Mouse (Mus musculus): ENCODE data around the gene Fkbp11. TPM values are rescaled to one million over a fixed set of nuclear protein-coding genes. Genes with fewer than 3 reads are reported as not detected.

The Fkbp11 gene
- 2.1 TPM in 2 replicates for polyA plus RNA-seq (2012; rRNA removed)

DNA sequence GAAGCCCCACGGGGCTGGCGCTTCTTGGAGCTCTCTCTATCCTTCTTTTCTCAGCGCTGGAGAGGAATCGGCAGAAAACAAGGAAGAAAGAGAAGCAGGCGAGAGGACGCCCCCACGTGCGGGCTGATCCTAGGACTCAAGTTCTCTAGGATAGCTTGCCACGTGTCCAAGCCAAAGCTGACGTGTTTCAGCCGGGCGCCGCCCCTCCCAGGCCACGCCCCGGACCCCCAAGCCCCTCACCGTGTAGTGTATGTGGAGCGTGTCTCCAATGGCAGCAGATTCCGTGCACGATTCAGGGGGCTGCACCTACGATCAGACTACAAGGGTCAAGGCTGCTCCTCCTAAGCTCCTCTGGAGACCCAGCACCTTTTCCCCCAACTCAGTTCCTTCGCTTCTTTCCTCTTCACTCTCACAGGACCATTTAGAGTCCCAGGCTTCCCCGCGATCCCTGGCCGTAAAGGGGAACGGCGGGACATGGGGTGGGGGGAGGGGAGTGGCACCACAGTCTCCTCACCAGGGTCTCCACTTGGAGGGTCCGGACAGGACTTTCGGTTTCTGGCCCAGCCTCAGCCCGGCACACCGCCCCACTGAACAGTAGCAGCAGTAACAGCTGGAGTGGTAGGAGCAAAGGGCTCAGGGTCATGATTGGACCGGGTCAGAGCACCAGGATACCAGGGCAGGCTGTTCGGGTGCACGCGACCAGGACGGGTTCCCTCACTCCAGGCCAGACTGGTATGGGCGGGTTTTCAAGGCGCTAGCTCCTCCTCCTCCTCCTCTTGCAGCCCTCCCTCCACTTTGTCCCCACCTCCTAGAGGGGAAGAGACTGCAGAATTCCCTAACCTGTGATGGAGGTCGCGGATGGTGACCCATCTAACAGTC lies at the start of gene Fkbp11:
TSS of gene Fkbp11 (minus strand) at position 756 of the 879 bp plus-strand sequence.
- Histone ChIP-seq H3K27ac (ENCODE audit: insufficient read depth, low read length) (no peak within 1 kb of the TSS), H3K4me1 (ENCODE audit: control insufficient read depth, insufficient read depth, low read length) (no peaks in the 10 kb centered on the region), H3K4me3 (ENCODE audit: insufficient read depth, low read length) (peak within 1 kb of the TSS; percentile 33)
- TF ChIP-seq POLR2A (IDR thresholded peaks at IDR 0.05; ENCODE audit: extremely low read depth, insufficient read depth, low read length) (no peak), CTCF (IDR thresholded peaks at IDR 0.05; ENCODE audit: extremely low read depth, insufficient read depth, low read length) (no peak)

DNA sequence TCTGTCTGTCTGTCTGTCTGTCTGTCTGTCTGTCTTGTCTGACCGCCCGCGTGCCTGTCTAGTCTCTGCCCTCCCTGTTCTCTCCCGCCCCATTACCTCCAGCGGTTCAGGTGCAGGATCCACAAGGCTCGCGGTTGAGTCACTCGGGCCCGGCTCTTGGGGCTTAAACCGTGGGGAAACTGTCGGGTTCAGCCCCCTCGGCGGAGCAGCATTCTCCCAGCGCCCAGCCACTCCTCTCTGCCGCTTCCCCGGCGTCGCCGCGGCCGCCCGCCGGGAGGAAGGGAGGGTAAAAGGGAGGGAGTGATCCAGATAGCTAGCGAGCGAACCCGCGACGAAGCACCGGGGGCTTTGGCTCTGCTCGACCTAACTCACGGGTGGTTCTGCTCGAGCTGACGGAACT lies 49.8 kb upstream of the Fkbp11 start, which contains the start of gene Wnt10b:
TSS of gene Wnt10b (minus strand) at position 389 of the 400 bp plus-strand sequence.
- peak within 1 kb of the TSS; percentile 18; the same call in 1 of the 2 replicates for H3K4me3 ChIP-seq (ENCODE audit: insufficient read depth, low read length)
- TF ChIP-seq POLR2A (IDR thresholded peaks at IDR 0.05; ENCODE audit: extremely low read depth, insufficient read depth, low read length) (no peak), CTCF (IDR thresholded peaks at IDR 0.05; ENCODE audit: extremely low read depth, insufficient read depth, low read length) (no peak)

DNA sequence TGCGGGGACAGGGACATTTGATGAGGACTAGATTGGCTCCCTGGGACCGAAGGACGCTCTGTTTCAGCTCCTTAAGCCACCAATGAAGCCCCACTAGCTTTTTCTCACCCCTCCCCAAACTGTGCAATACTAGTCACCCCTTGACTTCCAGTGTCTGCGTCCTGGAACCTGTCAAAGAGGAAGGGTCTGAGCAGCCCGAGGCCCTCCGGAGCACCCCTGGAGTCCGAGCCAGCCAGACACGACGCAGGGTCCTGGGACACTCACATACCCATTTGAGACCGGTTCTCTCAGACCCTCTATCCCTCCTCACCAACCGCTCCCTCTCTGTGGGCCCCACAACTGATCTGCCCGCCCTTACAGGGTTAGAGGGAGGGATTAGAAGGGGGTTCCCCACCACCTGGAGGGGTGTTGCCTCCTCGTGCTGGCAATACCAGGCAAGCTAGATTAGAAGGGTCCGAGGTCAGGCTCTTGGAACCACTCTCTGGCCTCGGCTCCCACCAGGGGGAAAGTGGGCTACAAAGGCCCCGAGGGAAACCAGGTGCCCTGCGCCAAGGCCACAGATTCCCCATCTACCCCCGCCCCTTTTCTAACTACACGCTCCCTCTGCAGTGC lies 49.1 kb upstream of the Fkbp11 start:
- peaks cover 5% of the 10 kb centered on the region for H3K4me1 ChIP-seq (ENCODE audit: control insufficient read depth, insufficient read depth, low read length)
- TF ChIP-seq CTCF (IDR thresholded peaks at IDR 0.05; ENCODE audit: extremely low read depth, insufficient read depth, low read length) (no peak), POLR2A (IDR thresholded peaks at IDR 0.05; ENCODE audit: extremely low read depth, insufficient read depth, low read length) (no peak)
- H3K27ac ChIP-seq (ENCODE audit: insufficient read depth, low read length) = no peak overlapping the region
- no peak overlapping the region for H3K4me3 ChIP-seq (ENCODE audit: insufficient read depth, low read length)

More for the DNA sequence above, 49.8 kb upstream of the Fkbp11 start, which contains the start of gene Wnt10b:
- H3K4me1 ChIP-seq (ENCODE audit: control insufficient read depth, insufficient read depth, low read length) = peaks cover under 1% of the 10 kb centered on the region; the same call in 1 of the 2 replicates
- H3K27ac ChIP-seq (ENCODE audit: insufficient read depth, low read length) = no peak within 1 kb of the TSS

DNA sequence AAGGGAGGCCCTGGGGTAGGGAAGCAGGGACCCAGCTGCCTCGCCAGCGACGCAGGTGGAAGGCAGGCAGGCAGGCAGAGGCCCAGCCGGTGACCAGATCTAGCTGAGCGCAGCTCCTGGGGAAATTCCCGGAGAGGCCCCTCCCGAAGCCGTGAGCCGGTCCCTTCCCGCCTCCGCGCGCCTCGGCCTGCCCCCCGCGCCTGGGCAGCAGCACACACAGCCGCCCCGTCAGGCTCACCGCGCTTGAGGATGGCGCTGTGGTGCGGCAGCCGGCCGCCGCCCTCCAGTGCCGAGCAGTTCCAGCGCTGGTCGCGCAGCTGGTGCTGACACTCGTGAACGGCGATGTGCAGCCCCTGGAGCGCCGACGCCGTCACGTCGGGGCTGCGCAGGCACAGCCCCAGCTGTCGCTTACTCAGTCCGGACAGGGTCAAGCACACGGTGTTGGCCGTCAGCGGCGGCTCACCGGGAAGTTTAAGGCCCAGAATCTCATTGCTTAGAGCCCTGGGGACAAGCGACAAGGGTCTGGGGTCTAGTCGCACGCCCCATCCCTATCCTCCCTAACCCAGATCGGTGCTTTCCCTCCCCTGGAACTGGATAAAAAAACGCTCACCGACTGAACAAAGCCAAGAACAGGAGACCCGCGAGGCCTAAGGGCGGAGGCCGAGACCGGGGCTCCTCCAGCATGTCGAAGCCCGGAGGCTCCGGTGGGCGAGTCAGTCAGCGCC lies 48.4 kb upstream of the Fkbp11 start:
- Histone ChIP-seq H3K4me1 (ENCODE audit: control insufficient read depth, insufficient read depth, low read length) (peaks cover 5% of the 10 kb centered on the region), H3K4me3 (ENCODE audit: insufficient read depth, low read length) (no peak overlapping the region), H3K27ac (ENCODE audit: insufficient read depth, low read length) (no peak overlapping the region)
- TF ChIP-seq CTCF (IDR thresholded peaks at IDR 0.05; ENCODE audit: extremely low read depth, insufficient read depth, low read length) = no peak
- TF ChIP-seq POLR2A (IDR thresholded peaks at IDR 0.05; ENCODE audit: extremely low read depth, insufficient read depth, low read length) = no peak

DNA sequence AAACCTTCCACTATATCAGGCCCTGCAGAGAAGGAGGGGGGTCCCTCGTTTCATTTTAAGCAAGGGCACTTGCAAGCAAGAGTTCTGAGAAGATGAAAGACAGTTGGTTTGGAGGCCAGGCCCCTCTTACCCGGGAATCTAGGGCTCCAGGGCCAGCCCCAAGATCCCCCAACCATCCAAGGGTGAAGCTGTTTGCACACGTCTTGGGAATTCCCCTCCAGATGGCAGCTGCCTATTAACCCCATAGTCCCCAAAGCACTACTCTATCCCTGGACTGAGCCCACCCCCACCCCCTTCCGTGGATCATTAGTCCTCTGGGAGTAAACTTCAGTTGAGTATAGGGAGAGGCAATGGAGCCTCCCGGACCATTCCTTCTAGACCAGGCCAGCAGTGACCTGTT lies 47.5 kb upstream of the Fkbp11 start:
- TF ChIP-seq POLR2A (IDR thresholded peaks at IDR 0.05; ENCODE audit: extremely low read depth, insufficient read depth, low read length) (no peak), CTCF (IDR thresholded peaks at IDR 0.05; ENCODE audit: extremely low read depth, insufficient read depth, low read length) (no peak)
- no peak overlapping the region for H3K4me3 ChIP-seq (ENCODE audit: insufficient read depth, low read length)
- H3K4me1 ChIP-seq (ENCODE audit: control insufficient read depth, insufficient read depth, low read length) = peaks cover 5% of the 10 kb centered on the region
- H3K27ac ChIP-seq (ENCODE audit: insufficient read depth, low read length) = no peak overlapping the region

DNA sequence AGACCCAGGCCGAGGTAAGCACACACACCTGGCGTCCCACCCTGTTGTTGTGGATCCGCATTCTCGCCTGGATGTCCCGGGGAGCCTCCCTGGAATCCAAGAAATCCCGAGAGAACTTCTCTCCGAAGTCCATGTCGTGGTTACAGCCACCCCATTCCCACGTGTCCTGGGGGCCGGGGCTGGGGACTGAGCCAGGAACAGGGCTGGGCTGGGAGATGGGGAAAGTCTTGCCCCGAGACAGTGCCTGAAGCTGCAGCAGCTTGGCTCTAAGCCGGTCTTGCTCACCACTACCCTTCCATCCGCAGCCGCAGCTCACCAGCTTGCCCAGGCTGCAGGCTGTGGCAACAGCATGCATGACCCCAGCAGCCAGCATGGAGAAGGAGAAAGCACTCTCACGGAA lies 46.1 kb upstream of the Fkbp11 start:
- peaks cover 5% of the 10 kb centered on the region for H3K4me1 ChIP-seq (ENCODE audit: control insufficient read depth, insufficient read depth, low read length)
- no peak for TF ChIP-seq POLR2A (IDR thresholded peaks at IDR 0.05; ENCODE audit: extremely low read depth, insufficient read depth, low read length)
- TF ChIP-seq CTCF (IDR thresholded peaks at IDR 0.05; ENCODE audit: extremely low read depth, insufficient read depth, low read length) = no peak
- H3K4me3 ChIP-seq (ENCODE audit: insufficient read depth, low read length) = no peak overlapping the region
- no peak overlapping the region for H3K27ac ChIP-seq (ENCODE audit: insufficient read depth, low read length)

DNA sequence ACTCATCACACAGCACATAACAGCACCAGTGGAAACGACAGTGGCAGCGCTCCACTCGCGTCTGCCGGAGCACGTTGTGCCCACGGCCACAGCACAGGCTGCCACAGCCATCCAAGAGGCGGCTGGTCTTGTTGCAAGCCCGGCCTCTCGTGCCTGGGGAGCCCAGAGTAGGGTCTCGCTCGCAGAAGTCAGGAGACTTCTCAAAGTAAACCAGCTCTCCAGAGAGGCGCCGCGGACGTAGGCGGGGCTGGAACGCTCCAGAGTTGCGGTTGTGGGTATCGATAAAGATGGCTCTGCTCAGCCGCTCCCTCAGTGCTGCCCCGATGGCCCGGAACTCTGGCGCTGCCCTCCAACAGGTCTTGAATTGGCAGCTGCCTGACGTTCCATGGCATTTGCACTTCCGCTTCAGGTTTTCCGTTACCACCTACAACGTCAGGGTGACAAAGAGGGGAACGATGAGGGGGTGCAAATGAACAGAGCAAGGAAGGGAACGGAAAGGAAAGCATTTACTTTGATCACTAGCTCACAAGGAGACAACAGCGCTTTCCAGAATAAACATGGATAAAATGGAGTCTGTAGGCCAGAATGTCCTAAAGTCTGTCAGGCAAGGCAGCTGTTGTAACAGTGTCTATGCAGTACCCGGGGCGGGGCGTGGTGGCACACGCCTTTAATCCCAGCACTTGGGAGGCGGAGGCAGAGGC lies 44.7 kb upstream of the Fkbp11 start:
- peaks cover 5% of the 10 kb centered on the region for H3K4me1 ChIP-seq (ENCODE audit: control insufficient read depth, insufficient read depth, low read length)
- no peak for TF ChIP-seq CTCF (IDR thresholded peaks at IDR 0.05; ENCODE audit: extremely low read depth, insufficient read depth, low read length)
- TF ChIP-seq POLR2A (IDR thresholded peaks at IDR 0.05; ENCODE audit: extremely low read depth, insufficient read depth, low read length) = no peak
- no peak overlapping the region for H3K27ac ChIP-seq (ENCODE audit: insufficient read depth, low read length)
- H3K4me3 ChIP-seq (ENCODE audit: insufficient read depth, low read length) = peak overlapping the region; percentile 26

DNA sequence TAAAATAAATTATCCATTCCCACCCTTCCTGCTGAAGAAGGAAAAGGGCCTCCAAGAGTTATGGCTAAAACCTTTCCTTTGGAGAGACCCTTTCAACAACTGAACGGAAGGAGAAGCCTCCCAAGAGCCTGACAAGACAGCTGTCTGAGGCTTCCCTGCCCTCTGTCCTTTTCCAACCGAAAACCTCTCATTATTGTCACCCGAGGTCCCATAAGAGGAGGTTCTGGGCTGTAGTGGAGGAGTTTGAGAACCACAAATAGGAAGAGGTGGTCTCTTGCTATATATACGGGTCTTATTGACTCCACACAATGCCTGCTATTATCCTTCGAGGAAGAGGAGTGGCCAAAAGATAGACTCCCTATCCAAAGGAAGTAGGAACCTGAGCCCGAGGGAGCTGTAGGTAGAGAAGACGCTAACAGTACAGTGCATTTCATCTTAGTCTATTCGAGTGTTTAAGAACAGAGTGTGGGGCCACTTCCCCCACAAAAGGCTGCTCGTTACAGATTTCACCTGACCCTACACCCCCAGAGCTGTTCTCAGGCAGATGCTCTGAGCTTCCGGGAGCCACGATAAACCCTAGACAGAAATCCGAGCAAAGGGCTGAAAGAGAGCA lies 43.9 kb upstream of the Fkbp11 start:
- no peak for TF ChIP-seq POLR2A (IDR thresholded peaks at IDR 0.05; ENCODE audit: extremely low read depth, insufficient read depth, low read length)
- TF ChIP-seq CTCF (IDR thresholded peaks at IDR 0.05; ENCODE audit: extremely low read depth, insufficient read depth, low read length) = no peak
- peak overlapping the region; percentile 26; the same call in 1 of the 2 replicates for H3K4me3 ChIP-seq (ENCODE audit: insufficient read depth, low read length)
- no peak overlapping the region for H3K27ac ChIP-seq (ENCODE audit: insufficient read depth, low read length)
- peaks cover 5% of the 10 kb centered on the region for H3K4me1 ChIP-seq (ENCODE audit: control insufficient read depth, insufficient read depth, low read length)

Measured in cortical plate, adult 2 months (tissue).